Mouse (Mus musculus): ENCODE measurements around the gene 1810046K07Rik. TPM values are rescaled to one million over a fixed set of nuclear protein-coding genes. Genes with fewer than 3 reads are reported as not detected.
A peak's percentile ranks its signal among the peaks of the same experiment; 100 is the strongest.

Gene 1810046K07Rik
- total RNA-seq (2021), result not detected
- long read RNA-seq, experiment 1, result 0 reads
- long read RNA-seq, experiment 2, result 0 reads

GRCm38 (mm10) chr9:51328731-51329130 lies at the start of gene 1810046K07Rik:
Gene 1810046K07Rik, minus strand, starts transcription at chr9:51328917.
- no peak for DNase-seq (ENCODE audit: low spot score)

- DNase-seq (ENCODE audit: low spot score), result no peak
These were observed 40.8 kb upstream of the 1810046K07Rik start for GRCm38 (mm10) chr9:51369560-51369959.

- DNase-seq (ENCODE audit: low spot score), result no peak
These were observed 38.4 kb upstream of the 1810046K07Rik start for GRCm38 (mm10) chr9:51367124-51367523.

- DNase-seq (ENCODE audit: low spot score), result no peak
These were observed 35.3 kb upstream of the 1810046K07Rik start for GRCm38 (mm10) chr9:51364059-51364458.

- no peak for DNase-seq (ENCODE audit: low spot score)
These were observed 24.8 kb upstream of the 1810046K07Rik start for GRCm38 (mm10) chr9:51353511-51353910.

DNA sequence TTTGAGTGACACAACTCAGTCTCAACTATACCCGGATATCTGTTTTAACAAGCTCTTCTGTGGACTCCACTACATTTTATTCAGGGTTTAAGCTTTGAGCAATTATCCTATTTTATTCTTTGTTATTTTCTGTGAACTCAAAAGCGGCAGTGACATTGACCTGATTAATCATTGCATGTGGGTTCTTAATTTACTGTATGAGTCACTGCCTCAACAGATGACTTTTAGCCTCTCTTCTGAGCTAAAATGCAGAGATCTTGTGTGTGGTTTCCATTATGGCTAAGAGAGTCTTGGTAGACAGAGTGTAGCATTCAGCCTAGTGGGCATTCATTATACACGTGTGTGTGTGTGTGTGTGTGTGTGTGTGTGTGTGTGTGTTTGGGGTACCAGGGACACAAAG lies 24.2 kb upstream of the 1810046K07Rik start:
- no peak for DNase-seq (ENCODE audit: low spot score)

GRCm38 (mm10) chr9:51349422-51349821 lies 20.7 kb upstream of the 1810046K07Rik start:
- peak; percentile 14 for DNase-seq (ENCODE audit: low spot score)

DNA sequence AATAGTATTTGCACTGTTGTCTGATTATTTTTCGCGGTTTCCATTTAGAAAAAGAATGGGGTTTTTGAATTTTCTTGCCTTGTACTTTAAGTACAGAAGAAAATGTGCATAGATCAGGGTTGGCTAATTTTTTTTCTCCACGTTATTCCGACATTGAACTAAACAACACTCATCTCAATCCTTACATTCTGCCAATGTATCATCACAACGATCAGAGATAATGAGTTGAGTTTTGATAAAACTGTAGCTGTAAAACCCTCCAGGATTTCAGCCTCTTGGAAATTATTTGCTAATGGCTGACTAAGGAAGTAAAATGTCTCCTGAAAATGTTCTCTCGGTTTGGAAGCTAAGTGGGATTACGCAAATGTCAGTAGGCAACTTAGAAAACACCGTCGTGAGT lies 17.1 kb upstream of the 1810046K07Rik start:
- DNase-seq (ENCODE audit: low spot score), result no peak

DNA sequence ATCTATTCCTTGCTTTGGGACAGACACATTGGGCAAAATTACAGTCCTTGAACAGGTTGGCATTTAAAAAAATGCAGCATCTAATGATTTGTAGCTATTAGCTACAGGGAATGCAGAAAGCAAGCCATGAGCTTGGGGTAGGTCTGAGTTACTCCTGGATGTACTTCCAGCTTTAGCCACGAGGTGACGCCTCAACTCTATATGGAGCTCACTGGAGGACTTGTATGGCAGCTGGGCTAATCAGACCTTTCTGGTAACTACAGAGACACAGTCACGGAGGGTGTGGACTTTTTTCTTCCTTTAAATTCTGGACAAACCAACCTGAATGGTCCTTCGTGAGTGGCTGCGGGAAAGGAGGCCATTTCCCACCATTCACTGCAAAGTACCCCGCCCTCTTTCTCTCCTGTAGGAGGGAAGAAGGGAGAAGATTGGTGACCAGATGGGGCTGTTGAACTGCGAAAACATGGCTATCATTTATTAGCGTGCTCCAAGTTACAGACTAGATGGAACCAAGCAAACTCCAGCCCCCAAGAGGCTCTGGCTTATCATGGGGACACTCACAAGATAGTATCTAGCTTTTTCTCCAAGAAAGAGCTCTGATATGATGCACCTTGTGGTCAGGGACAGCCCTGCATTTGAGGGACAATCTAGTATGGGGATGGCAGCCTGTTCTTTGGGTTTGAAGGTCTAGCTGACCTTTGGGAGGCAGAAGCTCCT lies 6.7 kb upstream of the 1810046K07Rik start:
- peak; percentile 85 for DNase-seq (ENCODE audit: low spot score)

GRCm38 (mm10) chr9:51331449-51332238 lies 2.9 kb upstream of the 1810046K07Rik start:
- DNase-seq (ENCODE audit: low spot score), result no peak

- DNase-seq (ENCODE audit: low spot score), result no peak
These were observed 1.2 kb downstream of the 1810046K07Rik start for GRCm38 (mm10) chr9:51327555-51327903.

DNA sequence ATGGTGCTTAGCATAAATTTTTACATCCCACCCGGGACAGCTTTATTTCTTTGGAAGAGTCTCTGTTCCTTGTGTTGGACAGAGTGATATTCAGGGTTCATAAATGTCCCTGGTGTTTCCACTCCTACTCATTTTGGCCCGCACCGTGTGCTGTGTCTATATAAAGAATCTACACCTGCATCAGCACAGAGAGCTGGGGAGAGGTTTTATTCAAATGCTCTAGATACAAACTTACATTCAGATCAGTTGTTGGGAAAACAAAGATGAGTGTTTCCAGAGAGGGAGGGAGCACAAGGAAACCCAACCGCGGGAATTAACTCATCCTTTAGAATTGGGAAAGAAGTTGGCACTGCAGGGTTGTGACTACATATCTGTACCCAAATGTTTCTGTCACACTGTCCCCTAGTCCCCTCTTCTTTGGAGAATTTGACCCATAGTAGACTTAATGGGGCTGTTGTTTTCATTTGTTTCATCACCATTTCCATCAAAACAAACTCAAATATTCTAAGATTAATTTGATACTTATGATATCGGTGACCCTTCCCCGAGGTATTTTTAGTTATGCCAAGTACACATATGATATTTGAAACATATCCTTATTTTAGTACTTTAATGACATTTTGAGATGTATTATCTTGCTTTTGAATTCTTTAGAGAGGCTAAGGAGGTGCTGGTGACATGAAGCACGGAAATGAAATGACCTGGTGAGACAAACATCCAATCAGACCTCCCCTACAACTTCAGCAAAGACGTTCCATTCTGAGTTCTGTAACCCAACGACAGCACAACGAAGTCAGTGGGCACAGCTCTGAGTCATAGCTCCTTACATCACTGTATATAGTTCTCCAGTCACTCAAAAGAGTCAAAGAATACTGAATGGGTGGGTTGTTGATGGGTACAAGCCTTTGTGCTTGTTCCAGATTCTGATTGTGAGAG lies 1.8 kb downstream of the 1810046K07Rik start:
- no peak for DNase-seq (ENCODE audit: low spot score)

DNA sequence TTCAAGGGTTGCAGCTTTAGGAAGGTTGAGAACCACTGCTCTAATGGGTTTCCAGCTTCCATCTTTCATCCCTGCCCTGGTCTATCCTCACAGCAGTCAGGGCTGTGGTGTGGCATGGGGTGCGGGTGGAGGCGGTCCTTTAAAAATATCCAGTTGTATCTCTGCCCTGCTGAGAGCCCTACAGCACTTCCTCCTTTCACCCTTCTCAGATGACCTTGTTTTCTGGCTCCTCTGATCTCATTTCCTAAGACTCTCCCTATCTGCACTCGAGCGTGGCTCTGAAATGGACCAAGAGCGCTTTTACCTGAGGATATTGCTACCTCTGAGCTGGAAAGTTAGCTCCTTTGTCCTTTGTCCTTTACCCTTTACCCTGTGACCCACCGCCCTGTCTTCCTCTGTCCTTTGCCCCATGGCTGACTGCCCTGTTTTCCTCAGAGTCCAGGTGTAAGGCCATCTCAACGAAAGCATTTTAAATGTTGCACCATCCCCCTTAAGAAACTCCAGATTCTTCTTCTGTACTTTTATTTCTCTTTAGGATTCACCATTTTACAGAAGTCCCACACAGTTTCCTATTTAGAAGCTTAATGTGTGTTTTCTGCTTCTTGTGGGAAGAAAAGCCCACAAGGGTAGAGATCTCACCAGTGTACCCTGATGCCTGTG lies 4.2 kb downstream of the 1810046K07Rik start:
- no peak for DNase-seq (ENCODE audit: low spot score)

GRCm38 (mm10) chr9:51320096-51320495 lies 8.6 kb downstream of the 1810046K07Rik start:
- no peak for DNase-seq (ENCODE audit: low spot score)

DNA sequence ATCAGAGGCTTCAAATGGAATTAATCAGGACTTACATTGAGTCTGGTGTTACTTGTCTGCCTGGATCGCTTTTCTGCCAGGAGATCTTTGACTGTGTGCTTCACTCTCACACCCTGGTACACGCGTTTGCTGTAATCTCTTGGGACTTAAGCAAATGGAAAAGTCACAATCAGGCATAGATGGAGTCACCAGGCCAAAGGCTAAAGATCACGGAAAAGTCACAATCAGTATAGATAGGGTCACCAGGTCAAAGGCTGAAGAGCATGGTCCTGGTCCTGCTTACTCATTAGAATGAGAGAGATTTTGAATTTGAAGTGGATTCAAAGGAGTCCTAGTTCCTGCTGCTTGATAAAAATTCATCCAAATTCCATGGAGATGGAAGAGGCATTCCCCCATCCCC lies 10.5 kb downstream of the 1810046K07Rik start:
- no peak for DNase-seq (ENCODE audit: low spot score)

DNA sequence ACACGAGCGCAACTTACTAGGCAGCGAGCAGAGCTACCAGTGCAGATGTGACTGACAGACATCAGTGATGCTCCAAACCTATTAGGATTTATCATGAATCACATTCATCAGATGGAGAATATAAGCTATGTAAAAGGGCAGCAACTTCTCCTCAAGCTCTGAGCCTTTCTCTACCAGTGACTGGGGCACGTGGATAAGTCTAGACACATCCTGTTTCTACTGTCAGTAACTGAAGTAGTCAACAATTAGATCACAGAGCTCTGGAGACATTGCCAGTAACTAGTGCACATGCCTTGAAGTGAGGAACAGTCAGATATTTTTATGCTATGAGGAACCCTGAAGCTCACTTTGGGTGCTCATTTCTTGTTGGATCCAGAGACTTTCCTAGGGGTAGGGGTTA lies 11.4 kb downstream of the 1810046K07Rik start:
- no peak for DNase-seq (ENCODE audit: low spot score)

DNA sequence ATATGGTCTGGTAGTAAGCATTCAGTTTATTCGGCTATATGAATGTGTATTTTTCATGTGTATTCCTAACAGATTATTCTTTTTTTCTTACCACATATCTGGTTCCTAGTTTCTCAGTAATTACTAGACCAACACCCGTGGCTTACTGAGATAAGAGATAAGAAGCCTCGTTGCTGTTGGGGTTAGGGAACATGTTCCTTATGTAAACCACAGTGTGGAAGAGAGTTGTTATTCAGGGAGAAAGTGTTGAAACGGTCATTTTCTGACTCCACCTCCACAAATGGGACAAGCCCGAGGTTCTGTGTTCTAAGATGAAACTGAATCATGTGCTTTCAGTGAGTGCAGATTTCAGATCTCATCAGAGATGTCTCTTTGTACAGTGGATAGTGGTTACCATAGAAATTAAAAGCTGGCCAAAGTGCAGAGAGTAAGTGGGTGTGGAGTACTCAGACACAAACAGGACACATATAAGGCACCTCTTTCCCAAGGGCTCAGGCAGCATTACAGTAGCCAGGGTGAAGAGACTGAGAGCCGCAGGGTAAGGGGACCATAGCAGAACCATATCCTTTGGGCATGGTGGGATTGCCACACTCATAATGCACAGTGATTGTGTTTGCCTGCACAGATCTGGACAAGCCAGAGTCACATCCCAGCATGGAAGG lies 13.2 kb downstream of the 1810046K07Rik start:
- DNase-seq (ENCODE audit: low spot score), result no peak

GRCm38 (mm10) chr9:51312554-51313317 lies 16.0 kb downstream of the 1810046K07Rik start:
- no peak for DNase-seq (ENCODE audit: low spot score)

DNA sequence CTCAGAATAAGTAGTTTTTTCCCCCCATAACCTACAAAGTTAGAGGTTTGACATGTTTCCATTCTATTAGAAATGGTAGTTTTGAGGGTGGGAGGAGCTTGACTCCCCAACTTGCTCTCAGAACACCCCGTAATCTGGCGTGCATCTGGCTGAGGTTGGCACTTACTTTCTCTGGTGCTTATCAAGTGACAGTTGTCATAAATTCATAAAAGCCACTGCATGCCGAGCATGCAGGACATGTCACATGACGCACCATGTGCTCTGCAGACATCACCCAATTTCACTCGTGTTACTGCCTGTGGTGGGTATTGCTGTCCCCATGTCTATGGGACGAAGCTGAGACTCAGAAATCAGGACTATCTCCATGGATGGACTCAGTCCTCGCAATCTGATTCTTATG lies 18.2 kb downstream of the 1810046K07Rik start:
- DNase-seq (ENCODE audit: low spot score), result no peak

- no peak for DNase-seq (ENCODE audit: low spot score)
These were observed 22.4 kb downstream of the 1810046K07Rik start for GRCm38 (mm10) chr9:51306351-51306750.

All from gastrocnemius, adult 18-20 months (tissue).